Mouse (Mus musculus) neural tube, embryonic 15.5 days (tissue): Measurements from ENCODE around the gene Pde4d. TPM values are rescaled to one million over a fixed set of nuclear protein-coding genes. Genes with fewer than 3 reads are reported as not detected.
A peak's percentile ranks its signal among the peaks of the same experiment; 100 is the strongest.

ENCODE experiments used
- ATAC-seq: fragments of 200-750 bp; cut with Nextera tagmentation; 2 replicates; pipeline ENCODE4 v1.8.0; 2017; ENCODE audit warnings: mild to moderate bottlenecking, moderate TSS enrichment, moderate library complexity; ENCODE audit not compliant: low FRiP score
- H3K27ac ChIP-seq: fragments of 300-500 bp; sonication (generic); replicated peaks from 2 replicates; pipeline ENCODE4 v1.5.1; 2015; ENCODE audit warnings: mild to moderate bottlenecking, inconsistent platforms
- H3K27me3 ChIP-seq: fragments of 300-500 bp; sonication (generic); replicated peaks from 2 replicates; pipeline ENCODE4 v1.6.1; 2015; ENCODE audit warnings: inconsistent platforms
- H3K36me3 ChIP-seq: fragments of 300-500 bp; sonication (generic); 2 replicates; pipeline ENCODE4 v1.6.1; 2015; ENCODE audit warnings: inconsistent platforms
- H3K4me1 ChIP-seq: fragments of 300-500 bp; sonication (generic); 2 replicates; pipeline ENCODE4 v1.6.1; 2015; ENCODE audit warnings: inconsistent platforms
- H3K4me2 ChIP-seq: fragments of 300-500 bp; sonication (generic); 2 replicates; pipeline ENCODE4 v1.6.1; 2015; ENCODE audit warnings: inconsistent platforms, mild to moderate bottlenecking, moderate library complexity
- H3K4me3 ChIP-seq: fragments of 300-500 bp; sonication (generic); replicated peaks from 2 replicates; pipeline ENCODE4 v1.5.1; 2015; ENCODE audit warnings: mild to moderate bottlenecking, inconsistent platforms
- H3K9ac ChIP-seq: fragments of 300-500 bp; sonication (generic); replicated peaks from 2 replicates; pipeline ENCODE4 v1.6.1; 2015; ENCODE audit warnings: mild to moderate bottlenecking, inconsistent platforms
- H3K9me3 ChIP-seq: fragments of 300-500 bp; sonication (generic); replicated peaks from 2 replicates; pipeline ENCODE4 v1.6.1; 2016; ENCODE audit warnings: inconsistent platforms
- WGBS: fragments of 180-500 bp; shearing (Covaris S2); methylation state at CpG from one replicate; pipeline ENCODE4 v1.1.7; 2015; ENCODE audit warnings: mixed read lengths; 5-methylcytosine and 5-hydroxymethylcytosine counted together
- polyA plus RNA-seq: library from polyadenylated mRNA; unstranded; fragments of >200 nt; fragmentation: Nextera tagmentation; extraction: Ambion mirVana; gene quantifications from 2 replicates; pipeline ENCODE4 v1.2.1, GENCODE M21; 2015

The Pde4d gene
- polyA plus RNA-seq, 1 experiment from 2014 or later, result 20.7 TPM

DNA sequence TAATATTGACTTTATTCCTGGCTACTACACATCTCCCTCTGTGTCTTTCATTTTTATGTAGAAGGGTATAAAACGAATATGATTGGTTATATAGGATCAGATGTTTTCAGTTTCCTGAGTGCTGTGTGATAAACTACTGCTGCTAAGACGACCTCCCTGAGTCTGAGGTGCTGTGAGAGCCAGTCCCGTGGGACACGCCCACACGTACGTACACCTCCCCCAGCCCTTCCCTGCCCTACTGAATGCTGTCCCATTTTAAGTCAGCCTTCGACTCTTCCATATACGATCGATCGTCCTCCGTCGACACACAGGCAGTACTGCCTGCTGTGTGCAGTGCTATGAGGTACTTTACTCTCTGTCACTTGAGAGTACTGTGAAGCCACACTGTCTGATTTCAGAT, 1473.0 kb downstream of the Pde4d start:
- Histone ChIP-seq H3K4me3 (no peak overlapping the region), H3K4me2 (no peak overlapping the region), H3K9ac (no peak overlapping the region), H3K4me1 (peaks cover 15% of the 10 kb centered on the region), H3K36me3 (no peaks in the 10 kb centered on the region), H3K27ac (no peak overlapping the region), H3K27me3 (no peaks in the 10 kb centered on the region), H3K9me3 (no peaks in the 10 kb centered on the region)
- 73% methylated on average over 12 of the region's 12 CpGs for WGBS
- ATAC-seq, result no peak

DNA sequence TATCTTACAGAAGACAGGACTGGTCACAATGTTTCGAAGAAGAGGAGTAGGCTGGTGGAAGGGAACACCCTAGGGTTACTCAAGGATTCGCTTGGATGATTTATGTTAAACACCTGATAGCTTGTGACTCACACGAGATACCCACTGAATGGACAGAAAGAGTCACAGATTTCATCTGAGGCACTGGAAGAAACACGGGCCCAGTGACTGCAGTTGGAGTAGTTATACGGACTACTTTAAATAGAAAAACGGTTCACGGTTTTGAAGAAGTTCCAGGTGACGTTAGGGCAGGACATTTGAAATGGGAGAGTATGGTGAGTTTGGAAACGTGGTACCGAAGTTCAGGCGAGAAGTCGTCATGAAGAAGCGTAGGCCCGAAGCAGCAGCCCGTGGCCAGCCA, 1475.0 kb downstream of the Pde4d start:
- Histone ChIP-seq H3K27me3 (no peaks in the 10 kb centered on the region), H3K4me2 (no peak overlapping the region), H3K4me3 (no peak overlapping the region), H3K9me3 (no peaks in the 10 kb centered on the region), H3K27ac (no peak overlapping the region), H3K9ac (no peak overlapping the region), H3K4me1 (peaks cover 21% of the 10 kb centered on the region), H3K36me3 (no peaks in the 10 kb centered on the region)
- WGBS, result 92% methylated on average over 15 of the region's 15 CpGs
- no peak for ATAC-seq

DNA sequence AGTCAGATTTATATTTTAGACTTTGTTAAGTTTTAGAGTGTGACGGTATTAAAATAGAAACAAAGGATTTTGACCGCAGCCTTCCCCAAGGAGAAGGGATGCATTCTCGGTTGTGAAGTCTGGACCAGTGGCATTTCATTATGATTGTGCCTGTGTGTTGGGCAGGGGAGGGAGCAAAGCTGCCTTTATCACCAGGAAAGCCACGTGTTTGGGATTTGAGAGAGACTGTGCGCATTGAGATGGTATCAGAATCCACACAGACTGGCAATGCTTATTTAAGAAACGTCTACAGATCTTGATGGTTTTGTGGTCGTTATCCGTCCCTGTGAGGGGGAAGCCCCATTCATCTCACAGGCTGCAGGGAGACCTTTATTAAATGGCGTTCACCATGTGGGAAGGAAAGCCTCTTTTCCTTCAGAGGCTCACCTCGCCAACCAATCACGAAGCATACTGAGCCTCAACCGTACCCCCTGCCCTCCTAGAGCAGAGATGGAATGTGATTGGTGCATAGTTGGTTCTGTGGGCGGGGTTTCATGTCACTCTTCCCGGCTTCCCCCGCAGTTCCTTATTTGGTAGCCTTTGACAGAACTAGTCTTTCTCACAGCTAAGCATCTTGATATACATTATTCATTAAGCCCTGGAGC, 1476.7 kb downstream of the Pde4d start:
- H3K9ac ChIP-seq, result peak overlapping the region; percentile 32; the same call in 1 of the 2 replicates
- peaks cover 25% of the 10 kb centered on the region for H3K4me1 ChIP-seq
- H3K27me3 ChIP-seq, result no peaks in the 10 kb centered on the region
- peak overlapping the region; percentile 80 for H3K27ac ChIP-seq
- peak; percentile 94 for ATAC-seq
- H3K9me3 ChIP-seq, result no peaks in the 10 kb centered on the region
- peak overlapping the region; percentile 37 for H3K4me3 ChIP-seq
- WGBS, result 18% methylated on average over 15 of the region's 15 CpGs
- no peaks in the 10 kb centered on the region for H3K36me3 ChIP-seq
- H3K4me2 ChIP-seq, result peak overlapping the region; percentile 63

DNA sequence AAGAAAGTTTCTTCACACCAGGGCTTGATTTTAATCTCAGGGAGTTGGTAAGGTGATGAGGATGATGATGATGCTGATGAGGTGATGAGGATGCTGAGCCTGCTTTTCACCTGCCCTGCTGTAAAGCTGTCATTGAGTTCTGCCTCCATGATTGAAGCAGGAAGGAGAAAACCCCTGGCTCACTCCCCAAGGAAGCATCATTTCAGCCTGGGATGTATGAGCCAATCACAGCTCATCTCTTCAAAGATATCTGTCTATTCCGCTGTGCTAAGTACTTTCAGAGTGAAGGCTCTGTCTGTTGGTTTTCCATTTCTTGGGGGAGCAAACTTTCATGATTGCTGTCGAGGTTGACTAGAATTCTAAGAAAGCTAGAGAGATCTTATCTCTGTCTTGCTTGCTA, 1478.0 kb downstream of the Pde4d start:
- Histone ChIP-seq H3K36me3 (no peaks in the 10 kb centered on the region), H3K9ac (peak overlapping the region; percentile 37; the same call in 1 of the 2 replicates), H3K27ac (peak overlapping the region; percentile 52; the same call in 1 of the 2 replicates), H3K27me3 (no peaks in the 10 kb centered on the region), H3K9me3 (no peaks in the 10 kb centered on the region), H3K4me3 (peak overlapping the region; percentile 34), H3K4me1 (peaks cover 25% of the 10 kb centered on the region), H3K4me2 (peak overlapping the region; percentile 63)
- WGBS, result 60% methylated on average over 2 of the region's 2 CpGs
- ATAC-seq, result no peak

DNA sequence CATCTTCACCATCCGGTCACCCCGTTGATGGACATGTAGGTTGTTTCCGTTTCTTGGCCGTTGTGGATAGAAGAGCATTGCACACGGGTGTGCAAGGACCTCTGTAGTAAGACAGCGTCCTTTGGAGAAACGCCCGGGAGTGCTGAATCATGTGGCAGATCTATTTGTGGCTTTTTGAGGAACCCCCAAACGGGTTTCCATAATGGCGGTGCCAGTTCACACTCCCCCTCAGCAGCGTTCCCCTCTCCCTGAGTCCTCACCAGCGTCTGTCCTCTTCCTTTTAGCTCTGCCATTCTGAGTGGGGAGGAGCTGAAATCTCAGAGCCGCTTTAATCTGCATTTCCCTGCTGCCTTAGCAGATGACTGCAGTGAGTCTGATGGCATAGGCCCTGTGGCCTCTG, 1482.9 kb downstream of the Pde4d start:
- Histone ChIP-seq H3K27ac (no peak overlapping the region), H3K9ac (no peak overlapping the region), H3K9me3 (no peaks in the 10 kb centered on the region), H3K4me2 (no peak overlapping the region), H3K4me3 (no peak overlapping the region), H3K36me3 (peaks cover 10% of the 10 kb centered on the region), H3K27me3 (no peaks in the 10 kb centered on the region), H3K4me1 (peaks cover 10% of the 10 kb centered on the region)
- no peak for ATAC-seq
- WGBS, result 95% methylated on average over 13 of the region's 13 CpGs

DNA sequence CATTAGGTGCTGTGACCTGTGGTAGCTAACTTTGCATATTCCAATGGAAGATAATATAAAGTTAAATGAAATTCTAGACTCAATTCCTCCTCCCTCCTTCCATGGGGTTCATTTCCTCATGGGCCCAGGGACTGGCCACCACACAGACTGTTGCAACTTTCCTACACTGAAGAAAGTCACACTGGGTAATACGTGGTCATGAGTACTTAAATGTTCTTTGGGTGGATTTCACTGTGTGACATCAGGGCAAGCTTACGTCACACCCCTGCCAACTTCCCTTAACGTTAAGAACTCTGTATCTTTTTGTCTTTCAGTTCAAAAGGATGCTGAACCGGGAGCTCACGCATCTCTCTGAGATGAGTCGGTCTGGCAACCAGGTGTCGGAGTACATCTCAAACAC, 1483.8 kb downstream of the Pde4d start:
- H3K4me3 ChIP-seq, result no peak overlapping the region
- WGBS, result 92% methylated on average over 7 of the region's 7 CpGs
- H3K4me1 ChIP-seq, result peaks cover 6% of the 10 kb centered on the region
- no peak overlapping the region for H3K9ac ChIP-seq
- no peak overlapping the region for H3K27ac ChIP-seq
- peaks cover 16% of the 10 kb centered on the region for H3K36me3 ChIP-seq
- H3K9me3 ChIP-seq, result no peaks in the 10 kb centered on the region
- no peak overlapping the region for H3K4me2 ChIP-seq
- H3K27me3 ChIP-seq, result no peaks in the 10 kb centered on the region
- ATAC-seq, result no peak

DNA sequence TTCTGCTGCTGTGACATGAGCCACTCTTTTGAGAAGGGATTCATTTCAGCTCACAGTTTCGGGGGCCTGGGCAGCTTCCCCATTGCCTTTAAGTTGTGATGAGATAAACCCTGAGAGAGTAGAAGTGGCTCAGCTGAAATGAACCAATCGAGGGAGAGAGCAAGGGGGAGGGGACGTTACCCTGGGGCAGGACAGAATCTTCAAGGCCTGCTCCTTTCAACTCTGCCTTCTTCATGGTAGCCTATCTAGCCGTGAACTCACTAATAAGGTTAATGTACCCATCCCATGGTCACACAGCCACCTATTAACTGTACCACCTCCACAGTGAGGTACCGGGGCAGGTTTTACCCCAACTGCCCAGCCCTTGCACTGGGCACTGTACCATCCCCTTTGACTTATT, 1487.1 kb downstream of the Pde4d start:
- ATAC-seq, result no peak
- no peak overlapping the region for H3K9ac ChIP-seq
- H3K36me3 ChIP-seq, result peaks cover 37% of the 10 kb centered on the region
- H3K4me2 ChIP-seq, result no peak overlapping the region
- no peaks in the 10 kb centered on the region for H3K4me1 ChIP-seq
- H3K27me3 ChIP-seq, result no peaks in the 10 kb centered on the region
- no peaks in the 10 kb centered on the region for H3K9me3 ChIP-seq
- no peak overlapping the region for H3K27ac ChIP-seq
- WGBS, result 91% methylated on average over 5 of the region's 5 CpGs
- H3K4me3 ChIP-seq, result no peak overlapping the region

DNA sequence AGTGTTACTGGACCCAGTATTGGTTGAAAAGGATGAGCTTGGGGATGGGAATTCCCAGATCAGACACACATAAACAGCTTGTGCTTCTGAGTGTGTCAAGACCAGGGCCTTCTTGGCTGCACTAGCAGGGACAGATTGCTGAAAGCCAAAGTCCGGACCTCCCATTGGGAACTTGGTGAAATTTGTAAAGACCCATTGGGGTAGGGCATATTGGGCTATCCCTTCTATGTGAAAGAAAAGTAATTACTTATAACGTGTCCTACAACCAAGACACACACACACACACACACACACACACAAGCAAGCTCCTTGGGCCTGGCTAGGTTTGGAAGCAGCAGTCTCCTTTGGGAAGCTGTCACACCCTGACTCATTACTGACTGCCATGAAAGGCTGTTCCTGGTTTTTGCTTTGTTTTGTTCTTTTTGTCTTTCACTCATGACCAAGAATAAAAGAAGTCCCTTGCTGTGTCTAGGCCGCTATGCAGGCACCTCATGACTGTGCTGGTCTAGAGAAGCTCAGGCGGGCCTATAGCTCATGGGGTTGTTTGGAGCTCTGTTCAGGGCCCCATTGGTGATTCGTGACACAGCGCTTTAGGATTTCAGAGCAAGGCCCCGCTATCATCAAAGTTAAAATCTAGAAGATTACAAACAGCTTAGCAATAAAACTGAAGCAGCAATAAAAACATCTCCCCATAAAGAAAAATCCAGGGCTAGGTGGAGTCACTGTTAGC, 1495.2 kb downstream of the Pde4d start:
- Histone ChIP-seq H3K4me2 (no peak overlapping the region), H3K4me1 (no peaks in the 10 kb centered on the region), H3K9ac (no peak overlapping the region), H3K27me3 (no peaks in the 10 kb centered on the region), H3K36me3 (peaks cover 59% of the 10 kb centered on the region), H3K4me3 (no peak overlapping the region), H3K9me3 (no peaks in the 10 kb centered on the region), H3K27ac (no peak overlapping the region)
- 78% methylated on average over 7 of the region's 7 CpGs for WGBS
- ATAC-seq, result no peak

DNA sequence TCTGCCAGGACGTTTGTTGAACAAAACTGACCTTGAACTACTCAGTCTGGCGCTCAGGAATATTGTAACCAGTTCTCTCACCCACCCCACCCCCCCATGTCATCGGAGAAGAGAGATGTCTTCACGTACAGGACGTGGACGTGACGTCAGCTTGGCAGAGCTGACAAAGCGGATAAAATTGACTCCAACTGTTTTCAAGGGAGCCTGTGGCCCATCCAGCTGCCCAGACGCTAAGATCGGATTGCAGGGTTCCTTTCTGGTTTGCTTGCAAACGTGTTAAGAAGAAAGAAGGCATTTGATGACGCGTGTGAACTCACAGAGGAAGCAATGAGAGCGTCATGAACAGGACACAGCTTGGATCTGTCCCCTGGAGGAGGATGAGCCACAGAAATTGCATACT, 1501.7 kb downstream of the Pde4d start:
- no peaks in the 10 kb centered on the region for H3K4me1 ChIP-seq
- no peaks in the 10 kb centered on the region for H3K9me3 ChIP-seq
- H3K9ac ChIP-seq, result no peak overlapping the region
- no peak overlapping the region for H3K4me3 ChIP-seq
- H3K27ac ChIP-seq, result no peak overlapping the region
- H3K4me2 ChIP-seq, result no peak overlapping the region
- no peak for ATAC-seq
- H3K27me3 ChIP-seq, result no peaks in the 10 kb centered on the region
- peaks cover 69% of the 10 kb centered on the region for H3K36me3 ChIP-seq
- WGBS, result 85% methylated on average over 14 of the region's 14 CpGs

DNA sequence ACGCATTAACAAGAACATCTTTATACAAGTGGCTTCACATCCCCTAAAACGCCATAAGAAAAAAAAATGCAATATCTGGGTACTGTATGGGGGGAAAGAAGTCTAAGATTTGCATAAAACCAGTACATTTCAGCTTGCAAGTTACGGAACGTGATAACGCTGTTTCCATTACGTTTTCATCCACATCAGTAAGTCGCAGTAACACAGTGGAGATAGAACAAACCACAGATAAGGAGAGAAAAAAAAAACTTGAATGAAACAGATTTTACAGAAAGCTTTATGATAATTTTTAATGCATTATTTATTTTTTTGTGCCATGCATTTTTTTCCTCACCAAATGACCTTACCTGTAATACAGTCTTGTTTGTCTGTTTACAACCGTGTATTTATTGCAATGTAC, 1504.4 kb downstream of the Pde4d start:
- Histone ChIP-seq H3K9me3 (no peaks in the 10 kb centered on the region), H3K36me3 (peaks cover 47% of the 10 kb centered on the region), H3K4me1 (no peaks in the 10 kb centered on the region), H3K4me2 (no peak overlapping the region), H3K4me3 (no peak overlapping the region), H3K27me3 (no peaks in the 10 kb centered on the region), H3K27ac (no peak overlapping the region), H3K9ac (no peak overlapping the region)
- WGBS, result 96% methylated on average over 8 of the region's 8 CpGs
- no peak for ATAC-seq

DNA sequence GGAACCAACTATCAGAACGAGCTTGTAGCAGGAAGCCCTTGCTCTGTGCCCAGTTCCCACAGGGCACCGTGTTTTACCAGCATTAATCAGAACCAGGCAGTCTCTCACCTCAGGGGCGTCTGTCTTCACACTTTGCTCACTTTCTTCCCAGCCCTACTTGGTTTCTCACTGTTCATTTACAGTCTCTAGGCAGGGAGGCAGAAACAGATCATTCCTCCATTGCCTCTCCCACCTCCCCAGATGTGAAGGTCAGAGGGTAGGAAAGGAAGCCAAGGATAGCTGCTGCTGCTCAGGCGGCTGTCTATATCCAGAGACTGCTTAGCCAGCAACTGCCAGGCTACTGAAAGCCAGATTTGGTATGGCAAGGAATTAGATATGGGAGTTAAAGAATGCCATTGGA, 1508.2 kb downstream of the Pde4d start:
- peaks cover 12% of the 10 kb centered on the region for H3K36me3 ChIP-seq
- no peaks in the 10 kb centered on the region for H3K27me3 ChIP-seq
- no peak overlapping the region for H3K27ac ChIP-seq
- H3K9ac ChIP-seq, result no peak overlapping the region
- ATAC-seq, result no peak
- H3K4me3 ChIP-seq, result no peak overlapping the region
- 72% methylated on average over 4 of the region's 4 CpGs for WGBS
- H3K4me2 ChIP-seq, result no peak overlapping the region
- H3K4me1 ChIP-seq, result no peaks in the 10 kb centered on the region
- H3K9me3 ChIP-seq, result no peaks in the 10 kb centered on the region

DNA sequence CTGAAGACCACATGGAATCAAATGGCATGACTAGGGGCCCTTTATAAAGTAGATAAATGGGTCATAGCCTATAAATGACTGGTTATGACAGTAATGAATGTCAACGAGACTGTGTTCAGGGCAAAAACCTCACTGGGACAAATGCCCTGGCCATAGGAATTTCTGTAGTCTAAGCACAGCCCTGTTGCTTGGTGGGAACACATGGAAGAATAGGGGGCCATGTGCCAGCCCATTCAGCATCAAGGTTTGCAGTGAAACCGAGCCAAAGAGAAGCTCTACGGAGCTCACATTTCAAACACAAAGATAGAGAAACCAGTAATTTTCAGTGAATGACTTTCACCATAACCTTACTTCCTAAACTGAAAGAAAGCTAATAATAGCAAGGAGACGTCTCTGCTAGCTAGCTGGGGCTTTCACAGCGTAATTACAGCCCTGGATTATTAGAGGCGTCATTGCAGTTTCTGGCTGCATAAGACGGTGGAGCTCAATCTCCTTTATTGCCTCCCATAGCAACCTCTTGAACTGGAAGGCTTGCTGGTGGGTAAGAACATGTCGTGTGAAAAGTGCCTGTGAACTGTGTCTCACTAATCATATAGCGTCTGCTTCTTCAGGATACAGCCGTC, 1533.2 kb downstream of the Pde4d start:
- H3K36me3 ChIP-seq, result no peaks in the 10 kb centered on the region
- H3K27ac ChIP-seq, result no peak overlapping the region
- 44% methylated on average over 10 of the region's 10 CpGs for WGBS
- no peaks in the 10 kb centered on the region for H3K9me3 ChIP-seq
- no peak overlapping the region for H3K4me2 ChIP-seq
- H3K27me3 ChIP-seq, result no peaks in the 10 kb centered on the region
- H3K4me3 ChIP-seq, result no peak overlapping the region
- no peak overlapping the region for H3K9ac ChIP-seq
- H3K4me1 ChIP-seq, result peaks cover 3% of the 10 kb centered on the region; the same call in 1 of the 2 replicates
- peak; percentile 47; the same call in 1 of the 2 replicates for ATAC-seq
